Mouse (Mus musculus): ENCODE results near the gene Fkbp1a. TPM values are rescaled to one million over a fixed set of nuclear protein-coding genes. Genes with fewer than 3 reads are reported as not detected.
A peak's percentile ranks its signal among the peaks of the same experiment; 100 is the strongest.

The Fkbp1a gene
- polyA plus RNA-seq (2015; fragmentation: Nextera tagmentation; extraction: Ambion mirVana) = 707 and 718 TPM in 2 replicates

- H3K4me2 ChIP-seq = peak within 1 kb of the TSS; percentile 67
- H3K9me3 ChIP-seq (replicated peaks) = no peaks in the 10 kb centered on the region
- H3K9ac ChIP-seq = peak within 1 kb of the TSS; percentile 95
- ATAC-seq (replicated peaks; ENCODE audit: low FRiP score) = peak; percentile 97
- WGBS = under 1% methylated on average over 85 of the region's 93 CpGs
- H3K4me3 ChIP-seq (replicated peaks) = peak within 1 kb of the TSS; percentile 88
- peaks cover 47% of the 10 kb centered on the region for H3K4me1 ChIP-seq
- H3K36me3 ChIP-seq = peaks cover 31% of the 10 kb centered on the region
- peak within 1 kb of the TSS; percentile 97 for H3K27ac ChIP-seq
- no peaks in the 10 kb centered on the region for H3K27me3 ChIP-seq
Observed at GRCm38 (mm10) chr2:151542323-151543062, at the start of gene Fkbp1a. TSS of gene Fkbp1a (plus strand) at chr2:151542483.

GRCm38 (mm10) chr2:151494035-151494803 lies 48.1 kb upstream of the Fkbp1a start, which contains the start of gene Nsfl1c:
TSS of gene Nsfl1c (plus strand) at chr2:151494182.
- Histone ChIP-seq H3K27ac (peak within 1 kb of the TSS; percentile 38; the same call in 1 of the 2 replicates), H3K4me1 (peaks cover 17% of the 10 kb centered on the region), H3K9me3 (replicated peaks) (no peaks in the 10 kb centered on the region), H3K4me2 (peak within 1 kb of the TSS; percentile 77), H3K36me3 (peaks cover 27% of the 10 kb centered on the region), H3K9ac (peak within 1 kb of the TSS; percentile 78), H3K4me3 (replicated peaks) (peak within 1 kb of the TSS; percentile 68), H3K27me3 (0 out of 2 replicates have a peak, but pooled peaks cover 4% of the 10 kb centered on the region)
- peak; percentile 100 for ATAC-seq (replicated peaks; ENCODE audit: low FRiP score)
- WGBS = under 1% methylated on average over 73 of the region's 73 CpGs

GRCm38 (mm10) chr2:151498358-151498757 lies 43.9 kb upstream of the Fkbp1a start:
- ATAC-seq (replicated peaks; ENCODE audit: low FRiP score) = no peak
- no peak overlapping the region for H3K4me2 ChIP-seq
- H3K9ac ChIP-seq = no peak overlapping the region
- H3K4me1 ChIP-seq = peaks cover 17% of the 10 kb centered on the region
- peaks cover 65% of the 10 kb centered on the region for H3K36me3 ChIP-seq
- no peak overlapping the region for H3K4me3 ChIP-seq (replicated peaks)
- WGBS = 57% methylated on average over 3 of the region's 3 CpGs
- no peaks in the 10 kb centered on the region for H3K27me3 ChIP-seq
- no peak overlapping the region for H3K27ac ChIP-seq
- H3K9me3 ChIP-seq (replicated peaks) = no peaks in the 10 kb centered on the region

- WGBS = 92% methylated on average over 6 of the region's 6 CpGs
- H3K36me3 ChIP-seq = peaks cover 86% of the 10 kb centered on the region
- ATAC-seq (replicated peaks; ENCODE audit: low FRiP score) = no peak
- peaks cover 9% of the 10 kb centered on the region; the same call in 1 of the 2 replicates for H3K4me1 ChIP-seq
- no peak overlapping the region for H3K9ac ChIP-seq
- H3K4me2 ChIP-seq = no peak overlapping the region
- no peaks in the 10 kb centered on the region for H3K9me3 ChIP-seq (replicated peaks)
- H3K4me3 ChIP-seq (replicated peaks) = no peak overlapping the region
- no peak overlapping the region for H3K27ac ChIP-seq
- no peaks in the 10 kb centered on the region for H3K27me3 ChIP-seq
Observed at GRCm38 (mm10) chr2:151500442-151501007, 41.8 kb upstream of the Fkbp1a start.

GRCm38 (mm10) chr2:151504226-151504625 lies 38.1 kb upstream of the Fkbp1a start:
- H3K4me1 ChIP-seq = no peaks in the 10 kb centered on the region
- H3K27ac ChIP-seq = no peak overlapping the region
- no peaks in the 10 kb centered on the region for H3K27me3 ChIP-seq
- H3K9ac ChIP-seq = no peak overlapping the region
- WGBS = 88% methylated on average over 4 of the region's 4 CpGs
- H3K9me3 ChIP-seq (replicated peaks) = no peaks in the 10 kb centered on the region
- H3K4me2 ChIP-seq = no peak overlapping the region
- ATAC-seq (replicated peaks; ENCODE audit: low FRiP score) = no peak
- H3K4me3 ChIP-seq (replicated peaks) = no peak overlapping the region
- H3K36me3 ChIP-seq = peaks cover 93% of the 10 kb centered on the region

- H3K9ac ChIP-seq = no peak overlapping the region
- no peak overlapping the region for H3K4me3 ChIP-seq (replicated peaks)
- H3K27ac ChIP-seq = no peak overlapping the region
- H3K4me2 ChIP-seq = no peak overlapping the region
- ATAC-seq (replicated peaks; ENCODE audit: low FRiP score) = no peak
- no peaks in the 10 kb centered on the region for H3K4me1 ChIP-seq
- H3K9me3 ChIP-seq (replicated peaks) = no peaks in the 10 kb centered on the region
- peaks cover 98% of the 10 kb centered on the region for H3K36me3 ChIP-seq
- no peaks in the 10 kb centered on the region for H3K27me3 ChIP-seq
Observed at GRCm38 (mm10) chr2:151512199-151512598, 30.1 kb upstream of the Fkbp1a start.

- Histone ChIP-seq H3K36me3 (peaks cover 84% of the 10 kb centered on the region), H3K4me3 (replicated peaks) (no peak overlapping the region), H3K9me3 (replicated peaks) (no peaks in the 10 kb centered on the region), H3K27ac (no peak overlapping the region), H3K4me1 (no peaks in the 10 kb centered on the region), H3K4me2 (no peak overlapping the region), H3K9ac (no peak overlapping the region), H3K27me3 (no peaks in the 10 kb centered on the region)
- 80% methylated on average over 3 of the region's 3 CpGs for WGBS
- ATAC-seq (replicated peaks; ENCODE audit: low FRiP score) = no peak
Observed at GRCm38 (mm10) chr2:151513525-151514285, 28.6 kb upstream of the Fkbp1a start.

GRCm38 (mm10) chr2:151519000-151519399 lies 23.3 kb upstream of the Fkbp1a start:
- peaks cover 55% of the 10 kb centered on the region for H3K36me3 ChIP-seq
- no peak overlapping the region for H3K4me3 ChIP-seq (replicated peaks)
- no peak for ATAC-seq (replicated peaks; ENCODE audit: low FRiP score)
- H3K9me3 ChIP-seq (replicated peaks) = no peaks in the 10 kb centered on the region
- no peak overlapping the region for H3K27ac ChIP-seq
- 89% methylated on average over 2 of the region's 2 CpGs for WGBS
- H3K27me3 ChIP-seq = no peaks in the 10 kb centered on the region
- H3K4me2 ChIP-seq = no peak overlapping the region
- no peak overlapping the region for H3K9ac ChIP-seq
- H3K4me1 ChIP-seq = no peaks in the 10 kb centered on the region

- Histone ChIP-seq H3K36me3 (peaks cover 18% of the 10 kb centered on the region), H3K27me3 (no peaks in the 10 kb centered on the region), H3K4me2 (no peak overlapping the region), H3K27ac (no peak overlapping the region), H3K9ac (no peak overlapping the region), H3K4me1 (no peaks in the 10 kb centered on the region), H3K9me3 (replicated peaks) (no peaks in the 10 kb centered on the region), H3K4me3 (replicated peaks) (no peak overlapping the region)
- no peak for ATAC-seq (replicated peaks; ENCODE audit: low FRiP score)
- WGBS = 53% methylated on average over 4 of the region's 4 CpGs
Observed at GRCm38 (mm10) chr2:151524324-151525041, 17.8 kb upstream of the Fkbp1a start.

GRCm38 (mm10) chr2:151525520-151525919 lies 16.8 kb upstream of the Fkbp1a start:
- H3K4me2 ChIP-seq = no peak overlapping the region
- H3K9ac ChIP-seq = no peak overlapping the region
- H3K4me3 ChIP-seq (replicated peaks) = no peak overlapping the region
- H3K27ac ChIP-seq = no peak overlapping the region
- 68% methylated on average over 2 of the region's 2 CpGs for WGBS
- no peaks in the 10 kb centered on the region for H3K4me1 ChIP-seq
- no peaks in the 10 kb centered on the region for H3K27me3 ChIP-seq
- no peaks in the 10 kb centered on the region for H3K9me3 ChIP-seq (replicated peaks)
- H3K36me3 ChIP-seq = peaks cover 8% of the 10 kb centered on the region
- ATAC-seq (replicated peaks; ENCODE audit: low FRiP score) = no peak

GRCm38 (mm10) chr2:151528066-151528465 lies 14.2 kb upstream of the Fkbp1a start:
- no peaks in the 10 kb centered on the region for H3K27me3 ChIP-seq
- ATAC-seq (replicated peaks; ENCODE audit: low FRiP score) = no peak
- no peak overlapping the region for H3K27ac ChIP-seq
- H3K4me1 ChIP-seq = no peaks in the 10 kb centered on the region
- whole genome bisulfite sequencing = 95% methylated on average over 1 of the region's 1 CpGs
- H3K36me3 ChIP-seq = no peaks in the 10 kb centered on the region
- no peak overlapping the region for H3K4me2 ChIP-seq
- no peak overlapping the region for H3K9ac ChIP-seq
- no peaks in the 10 kb centered on the region for H3K9me3 ChIP-seq (replicated peaks)
- H3K4me3 ChIP-seq (replicated peaks) = no peak overlapping the region
